Mouse (Mus musculus) testis, adult 2 months (tissue): Measurements from ENCODE around the gene Gdf15.

ENCODE experiments used
- CTCF ChIP-seq: fragments of 200-500 bp; IDR thresholded peaks from 2 replicates; pipeline ENCODE4 v1.5.1; 2012; ENCODE audit warnings: low read depth, mild to moderate bottlenecking, inconsistent platforms, low read length, moderate library complexity; ENCODE audit not compliant: control insufficient read depth, insufficient read depth, insufficient replicate concordance
- POLR2A ChIP-seq: fragments of 200-500 bp; IDR thresholded peaks from 2 replicates; pipeline ENCODE4 v1.6.1; 2012; ENCODE audit warnings: low read depth, mild to moderate bottlenecking, inconsistent platforms, low read length, moderate library complexity; ENCODE audit not compliant: control insufficient read depth

GRCm38 (mm10) chr8:70595811-70596210 lies 36.4 kb downstream of the Gdf15 start:
- TF ChIP-seq POLR2A (no peak), CTCF (no peak)
